Mouse (Mus musculus) ovary, postnatal 36 days (tissue): ENCODE measurements around the gene Cxcr1.
"Not testable (repeated sequence)": the region's sequence is repeated elsewhere in the genome, so short reads cannot be mapped to it uniquely, and the experiment has no call there.

ENCODE experiments used
- DNase-seq: peaks from one replicate; pipeline ENCODE4 v3.0.0; 2022; ENCODE audit warnings: low spot score, mixed read lengths

The Cxcr1 gene

DNA sequence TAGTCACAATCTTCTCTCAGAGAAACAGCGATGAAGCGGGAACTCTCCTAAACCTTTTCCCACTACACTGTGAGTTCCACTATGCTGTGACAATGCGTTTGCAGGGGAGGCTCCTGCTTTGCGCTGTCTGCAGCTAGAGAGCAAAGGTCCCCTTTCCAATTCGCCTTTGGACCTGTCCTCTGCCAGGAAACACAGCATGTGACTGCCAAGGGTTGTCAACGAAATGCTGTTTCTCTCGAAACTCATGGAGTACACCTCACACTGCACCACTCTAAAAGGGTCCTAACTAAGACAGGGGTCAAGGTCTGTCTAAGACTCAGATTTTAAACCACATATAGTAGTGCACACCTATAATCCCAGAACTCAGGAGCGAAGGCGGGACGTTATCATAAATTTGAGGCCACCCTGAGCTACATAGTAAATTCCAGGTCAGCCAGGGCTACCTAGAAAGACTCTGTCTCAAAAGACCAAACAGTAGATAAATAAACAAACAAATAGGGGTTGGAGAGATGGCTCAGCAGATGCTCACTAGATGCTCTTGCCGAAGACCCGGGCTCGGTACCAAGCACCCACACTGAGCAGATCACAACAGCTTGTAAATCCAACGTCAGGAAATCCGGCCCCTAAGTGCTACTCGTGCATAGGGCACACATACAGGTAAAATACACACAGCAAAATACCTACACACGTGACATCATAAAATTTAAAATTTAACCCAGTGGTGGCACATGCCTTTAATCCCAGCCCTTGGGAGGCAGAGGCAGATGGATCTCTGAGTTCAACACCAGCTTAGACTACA, 2.4 kb upstream of the Cxcr1 start:
- DNase-seq: no peak

DNA sequence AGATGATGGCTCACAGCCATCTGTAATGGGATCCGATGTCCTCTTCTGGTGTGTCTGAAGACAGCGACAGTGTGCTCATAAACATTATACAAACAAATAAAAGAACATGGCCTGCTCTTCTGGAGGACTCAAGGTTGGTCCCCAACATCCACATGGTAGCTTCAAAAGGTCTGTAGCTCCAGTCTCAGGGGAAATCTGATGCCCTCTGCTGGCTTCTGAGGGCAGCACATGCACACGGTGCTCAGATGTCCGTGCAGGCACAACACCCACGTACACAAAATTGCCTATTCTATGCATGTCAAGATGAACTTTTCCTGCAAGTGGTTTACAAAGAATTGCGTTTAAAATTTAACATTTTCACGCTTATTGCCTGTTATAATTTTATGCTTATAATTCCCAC, 1.5 kb upstream of the Cxcr1 start:
- DNase-seq: no peak

DNA sequence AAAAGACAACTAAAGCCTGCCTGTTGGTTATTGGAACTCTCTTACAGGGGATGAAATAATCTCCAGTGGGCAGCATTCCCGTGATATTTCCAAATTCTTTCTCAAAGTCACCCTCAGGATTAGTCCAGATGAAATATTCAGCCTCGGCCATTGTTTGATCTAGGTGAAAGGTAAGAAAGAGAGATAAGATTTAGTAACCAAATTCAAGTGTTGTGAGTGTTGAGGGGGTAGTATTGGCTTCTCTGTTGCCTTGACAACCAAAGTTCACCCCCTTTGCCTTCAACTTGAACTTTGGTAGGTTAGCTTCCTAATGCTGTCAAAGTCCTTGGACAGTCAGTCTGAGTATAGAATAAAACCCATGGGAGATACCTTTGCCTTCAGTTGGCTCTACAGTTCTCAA, 1.7 kb downstream of the Cxcr1 start:
- no peak for DNase-seq

DNA sequence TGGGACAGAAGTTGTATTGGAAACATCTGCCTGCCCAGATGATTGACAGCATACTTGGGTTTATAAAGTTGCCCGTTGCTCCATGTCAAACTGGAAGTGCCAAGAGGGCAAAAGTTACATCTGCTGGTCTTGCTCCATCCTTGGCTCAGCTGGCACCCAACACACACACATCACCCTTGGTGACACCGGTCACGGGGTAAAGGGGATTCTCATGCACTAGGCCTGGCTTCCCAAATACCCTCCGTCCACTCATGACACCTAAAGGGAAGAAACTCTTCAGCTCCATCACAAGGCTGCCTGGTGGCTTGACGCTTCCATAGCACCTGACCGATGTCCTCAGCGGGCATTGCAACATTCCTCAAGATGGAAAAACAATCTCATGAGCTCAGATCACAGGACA, 4.0 kb downstream of the Cxcr1 start:
- DNase-seq: no peak

DNA sequence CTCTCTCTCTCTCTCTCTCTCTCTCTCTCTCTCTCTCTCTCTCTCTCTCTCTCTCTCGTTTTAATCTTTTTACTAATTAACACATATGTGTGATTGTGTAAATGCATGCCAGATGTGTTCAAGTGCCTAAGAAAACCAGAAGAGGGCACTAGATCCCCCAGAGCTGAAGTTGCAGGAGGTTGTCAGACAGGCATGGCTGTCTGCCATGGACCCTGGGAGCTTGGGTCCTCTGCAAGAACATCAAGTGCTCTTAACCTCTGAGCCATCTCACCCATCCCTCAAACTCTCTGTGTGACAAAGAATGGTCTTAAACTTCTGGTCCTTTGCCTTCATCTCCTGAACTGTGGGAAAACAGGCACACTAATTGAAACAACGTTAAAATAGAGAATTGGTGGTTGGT, 11.4 kb downstream of the Cxcr1 start:
- DNase-seq: no peak

DNA sequence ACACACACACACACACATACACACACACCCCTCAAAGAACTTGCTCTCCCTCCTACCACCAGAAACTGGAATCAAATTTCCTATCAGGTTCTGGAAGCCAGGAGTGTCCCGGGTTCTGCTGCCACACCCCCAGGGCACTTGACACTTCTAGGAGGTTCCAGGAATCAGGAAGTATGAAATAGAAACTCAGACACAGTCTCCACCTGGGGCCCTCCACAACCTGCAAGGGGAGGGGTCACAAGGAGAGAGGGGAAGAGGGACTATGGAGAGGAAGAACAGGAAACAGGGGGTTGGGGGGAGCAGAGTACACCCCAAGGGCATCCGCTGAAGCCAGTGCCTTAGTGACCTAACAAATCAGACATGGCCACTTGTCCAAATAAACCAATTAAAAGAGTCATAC, 13.0 kb downstream of the Cxcr1 start:
- DNase-seq: no peak

DNA sequence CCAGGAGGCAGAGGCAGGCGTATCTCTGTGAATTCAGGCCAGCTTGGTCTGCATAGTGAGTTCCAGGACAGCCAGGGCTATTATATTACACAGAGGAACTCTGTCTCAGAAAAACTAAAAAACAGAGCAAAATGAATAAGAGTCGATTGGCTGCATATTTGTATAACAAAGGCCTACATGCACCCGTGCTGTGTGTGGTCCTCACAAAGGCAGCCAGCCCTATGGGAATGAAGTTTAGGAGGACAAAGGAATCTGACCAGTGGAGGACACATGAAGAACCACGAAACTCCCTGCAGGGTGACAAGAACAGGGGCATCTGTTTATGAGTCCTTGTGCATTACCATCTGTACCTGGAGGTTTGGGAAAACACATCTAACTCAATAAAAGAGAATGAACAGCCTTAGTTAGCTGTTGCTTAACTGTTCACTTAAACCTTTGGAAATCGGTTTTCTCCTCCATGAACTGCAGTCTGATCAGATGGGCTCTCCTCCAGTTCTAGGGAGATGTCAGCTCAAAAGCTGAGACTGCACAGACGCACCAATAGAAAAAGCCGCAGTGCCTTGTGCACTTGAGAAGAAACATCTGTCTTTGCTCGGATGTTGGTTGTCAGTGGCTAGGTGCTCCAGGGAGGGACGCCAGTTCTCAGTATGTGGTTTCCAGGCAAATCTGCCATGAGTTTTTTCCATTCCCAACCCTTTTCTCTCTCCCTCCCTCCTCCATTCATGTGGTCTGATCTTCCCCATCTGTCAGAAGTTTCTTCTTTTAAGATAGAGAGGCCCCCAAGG, 14.6 kb downstream of the Cxcr1 start:
- no peak for DNase-seq

DNA sequence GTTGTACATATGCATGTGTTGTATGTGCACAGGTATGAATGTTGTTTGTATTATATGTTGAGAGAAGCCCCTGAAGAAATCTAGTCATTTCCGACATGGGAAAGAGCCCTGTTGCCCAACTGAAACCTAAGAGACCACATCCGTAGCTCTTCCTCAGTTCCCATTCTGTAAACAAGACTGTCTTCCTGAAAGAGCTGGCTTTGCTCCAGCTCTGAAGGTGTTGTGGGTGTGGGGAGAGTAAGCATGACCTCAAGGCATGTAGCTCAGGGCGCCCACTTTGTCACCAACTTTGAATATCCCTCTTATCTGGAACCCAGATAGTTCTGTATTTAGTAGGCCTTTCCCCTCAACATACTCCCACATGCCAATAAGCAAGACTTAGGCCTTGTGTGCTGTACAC, 15.8 kb downstream of the Cxcr1 start:
- no peak for DNase-seq

DNA sequence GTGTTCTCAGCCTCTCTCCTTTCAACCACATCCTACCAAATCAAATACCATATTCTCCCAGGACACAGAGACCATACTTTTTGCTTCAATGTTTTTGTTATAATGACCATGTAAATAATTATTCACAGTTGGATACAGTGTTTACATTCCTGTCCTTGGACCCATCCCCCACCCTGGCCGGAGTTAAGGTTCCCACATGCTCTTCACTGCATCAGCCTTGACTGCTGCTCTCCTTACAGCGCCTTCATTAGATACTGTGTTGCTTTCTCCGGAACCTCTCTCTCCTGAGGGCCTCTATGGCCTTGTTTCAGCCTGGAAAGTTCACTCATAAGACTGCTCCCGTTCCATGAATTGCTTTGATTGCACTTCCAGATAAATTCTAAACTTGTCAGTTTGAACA, 18.7 kb downstream of the Cxcr1 start:
- DNase-seq: no peak

DNA sequence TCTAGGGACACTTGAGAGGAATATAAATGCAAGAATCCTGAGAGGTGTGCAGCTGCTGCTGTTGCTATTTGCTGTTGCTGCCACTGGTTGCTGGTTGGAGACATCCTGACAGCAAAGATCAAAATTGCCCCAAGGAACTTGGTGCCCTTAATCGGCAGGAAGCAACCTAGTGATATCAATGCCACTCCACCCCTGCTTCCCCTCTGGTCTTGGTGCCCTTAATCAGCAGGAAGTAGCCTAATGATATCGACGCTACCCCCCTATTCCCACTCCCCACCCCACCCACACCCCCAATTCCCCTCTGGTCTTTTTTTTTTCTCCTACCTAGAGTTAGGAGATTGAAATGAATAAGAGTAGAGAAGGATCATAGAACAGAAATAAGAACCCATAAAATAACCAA, 21.7 kb downstream of the Cxcr1 start:
- DNase-seq: no peak

DNA sequence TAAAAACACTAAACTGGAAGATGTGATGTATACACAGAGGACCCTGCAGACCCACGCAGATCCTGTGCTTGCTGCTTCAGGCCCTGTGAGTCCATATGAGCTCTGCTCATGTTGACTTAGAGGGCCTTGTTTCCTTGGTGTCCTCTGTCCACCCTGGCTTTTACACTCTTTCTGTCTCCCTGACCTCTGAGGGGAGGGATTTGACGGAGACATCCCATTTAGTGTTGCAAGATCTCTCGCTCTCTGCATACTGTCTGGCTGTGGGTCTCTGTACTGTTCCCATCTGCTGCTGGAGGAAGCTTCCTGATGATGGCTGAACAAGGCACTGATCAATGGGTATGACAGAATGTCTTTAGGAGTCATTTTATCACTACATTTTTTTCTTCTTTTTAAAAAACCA, 24.7 kb downstream of the Cxcr1 start:
- DNase-seq: no peak

DNA sequence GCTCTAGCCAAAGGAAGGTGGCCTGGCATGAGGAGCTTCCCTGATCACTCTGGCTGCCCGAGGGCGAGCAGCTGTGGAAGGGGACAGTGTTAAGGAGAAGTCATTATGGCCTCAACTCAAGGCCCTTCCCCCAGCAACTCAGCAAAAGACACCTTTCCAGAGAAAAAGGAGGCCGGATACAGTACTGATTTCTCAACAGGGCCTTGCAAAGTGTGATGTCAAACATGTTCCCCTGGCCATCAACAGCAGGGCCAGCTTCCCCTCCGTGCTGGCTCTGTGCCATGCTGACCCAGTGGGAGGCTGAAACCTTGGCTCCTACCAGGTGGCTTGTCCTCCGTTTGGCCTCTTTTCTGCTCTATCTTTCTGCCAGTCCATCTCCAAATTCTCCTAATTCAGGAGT, 27.3 kb downstream of the Cxcr1 start:
- no peak for DNase-seq

DNA sequence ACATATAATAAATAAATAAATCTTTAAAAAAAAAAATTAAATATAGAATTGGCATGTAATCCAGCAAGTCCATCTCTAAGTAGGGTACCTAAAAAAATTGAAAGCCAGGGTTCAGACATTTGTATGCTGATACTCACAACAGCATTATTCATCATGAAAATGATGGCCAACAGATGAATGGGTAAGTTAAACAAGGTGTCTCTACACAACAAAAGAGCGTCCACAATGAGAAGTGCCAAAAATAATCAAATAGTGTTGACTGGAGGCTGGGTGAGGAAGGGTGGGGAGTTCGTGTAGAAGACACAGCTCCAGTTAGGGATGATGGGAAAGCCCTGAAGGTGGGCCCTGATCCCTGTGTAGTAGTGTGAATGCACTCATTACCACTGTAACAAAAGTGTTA, 34.4 kb downstream of the Cxcr1 start:
- no peak for DNase-seq

DNA sequence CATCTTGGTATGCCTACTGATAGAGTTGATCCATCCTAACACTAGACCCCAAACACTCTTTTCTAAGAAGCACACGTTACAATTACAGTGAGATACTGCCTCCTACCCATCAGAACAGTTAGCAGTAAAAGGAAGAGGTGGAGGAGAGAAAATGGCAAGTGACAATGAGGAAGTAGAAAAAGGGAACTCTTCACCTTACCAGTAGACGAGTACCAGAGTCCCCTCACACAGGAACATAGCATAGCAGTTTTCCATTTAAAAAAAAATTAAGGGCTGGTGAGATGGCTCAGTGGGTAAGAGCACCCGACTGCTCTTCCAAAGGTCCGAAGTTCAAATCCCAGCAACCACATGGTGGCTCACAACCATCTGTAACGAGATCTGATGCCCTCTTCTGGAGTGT, 34.8 kb downstream of the Cxcr1 start:
- not testable (repeated sequence) for DNase-seq

DNA sequence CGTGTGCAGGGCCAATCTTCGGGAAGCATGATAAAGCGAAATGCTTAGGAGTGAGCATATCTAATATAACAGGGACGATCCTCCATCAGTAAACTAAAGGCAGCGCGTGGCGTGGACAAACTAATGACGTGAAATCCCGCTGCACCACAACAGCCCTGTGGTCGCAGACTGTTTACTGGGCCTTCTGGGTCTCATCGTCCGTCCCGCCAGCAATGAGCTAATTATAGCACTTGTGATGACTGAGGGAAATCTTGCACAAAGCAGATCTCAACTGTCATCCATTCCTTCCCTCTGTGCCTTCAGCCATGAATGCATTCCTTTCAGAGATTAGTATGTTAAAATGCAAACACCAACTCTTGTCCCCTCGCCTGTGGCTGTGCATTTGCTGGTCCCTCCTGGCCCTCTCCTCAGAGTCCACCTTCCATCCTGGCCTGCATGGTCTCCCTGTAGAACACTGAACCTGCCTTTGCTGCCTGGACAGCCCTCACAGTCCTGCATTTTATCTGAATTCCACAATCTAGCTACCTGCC, 38.0 kb downstream of the Cxcr1 start:
- DNase-seq: no peak

DNA sequence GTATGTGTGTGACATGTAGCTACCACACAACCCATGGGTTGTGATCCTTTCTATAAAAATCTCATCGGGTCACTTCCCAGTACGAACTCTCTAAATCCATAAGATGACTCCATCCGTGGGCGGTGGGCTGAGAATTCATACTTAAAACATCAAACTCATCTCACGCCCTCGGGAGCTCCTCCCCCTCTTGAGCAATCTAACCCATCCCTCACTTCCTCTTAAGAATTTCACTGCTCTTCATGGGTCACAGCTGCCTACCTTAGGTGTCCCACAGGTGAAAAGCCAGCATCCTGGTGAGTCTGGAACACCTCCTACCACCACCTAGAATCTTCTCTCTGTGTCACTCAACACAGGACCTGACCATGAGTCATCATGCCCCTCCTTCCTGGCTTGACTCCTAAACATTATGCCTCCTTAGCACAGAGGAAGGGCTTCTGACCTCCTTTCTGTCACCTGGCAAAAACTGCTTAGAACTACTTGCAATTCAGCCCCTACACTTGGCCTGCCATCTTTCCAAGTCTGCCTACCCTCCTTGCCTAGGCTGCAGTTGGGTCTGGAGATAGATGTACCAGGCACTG, 38.9 kb downstream of the Cxcr1 start:
- DNase-seq: no peak

DNA sequence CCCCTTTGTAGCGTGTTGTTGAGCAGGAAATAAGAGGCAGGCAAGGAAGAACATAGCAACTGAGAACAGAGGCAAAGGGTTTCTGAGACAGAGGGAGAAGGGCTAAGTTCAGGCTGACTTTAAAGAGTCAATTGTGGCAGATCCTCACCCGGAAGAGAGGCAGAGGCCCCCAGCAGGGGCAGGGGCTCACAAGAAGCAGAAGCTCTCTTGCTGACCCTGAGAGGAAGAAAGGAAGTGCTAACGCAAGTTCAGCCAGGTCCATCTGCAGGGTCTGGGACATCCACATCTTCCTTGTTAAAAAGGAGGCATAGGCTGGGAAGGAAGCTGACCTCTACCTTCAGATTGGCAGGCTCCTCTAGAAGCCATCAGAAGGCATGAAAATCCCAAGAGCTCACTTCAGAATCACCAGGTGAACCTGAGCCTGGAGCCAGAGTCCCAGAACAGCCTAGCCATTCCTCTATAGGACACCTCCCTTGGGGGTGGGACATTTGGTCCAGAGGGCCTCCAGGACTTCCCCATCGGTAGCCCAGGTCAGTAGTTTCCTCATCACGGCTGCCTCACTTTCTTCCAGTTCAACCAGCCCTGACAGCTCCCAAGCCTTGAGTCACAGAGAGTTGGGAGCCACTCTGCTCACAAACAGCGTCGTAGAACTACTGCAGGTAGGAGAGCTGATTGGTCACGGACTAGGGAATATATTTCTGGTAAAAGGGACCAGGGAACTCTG, 40.8 kb downstream of the Cxcr1 start, which contains the start of gene Cxcr2:
Gene Cxcr2, plus strand, starts transcription at position 529 of the 724 bp plus-strand sequence.
- DNase-seq: no peak

DNA sequence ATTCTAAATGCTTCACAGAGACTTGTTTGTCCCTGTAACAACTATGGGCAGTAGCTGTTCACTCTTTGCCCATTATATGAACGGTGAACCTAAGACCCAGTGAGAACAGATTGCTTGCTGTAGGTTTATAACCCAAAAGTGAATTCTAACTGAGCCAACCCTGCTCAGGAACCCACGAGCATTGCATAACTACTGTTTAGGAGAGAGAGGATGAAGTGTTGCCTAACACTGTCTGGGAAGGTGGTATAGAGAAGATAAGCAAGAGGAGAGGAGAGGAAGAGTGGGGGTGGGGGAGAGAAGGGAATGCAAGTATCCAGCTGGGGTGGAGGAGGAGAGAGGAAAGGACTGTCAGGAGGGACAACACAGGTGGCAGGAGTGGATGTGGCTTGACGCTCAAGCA, 43.3 kb downstream of the Cxcr1 start:
- DNase-seq: no peak

DNA sequence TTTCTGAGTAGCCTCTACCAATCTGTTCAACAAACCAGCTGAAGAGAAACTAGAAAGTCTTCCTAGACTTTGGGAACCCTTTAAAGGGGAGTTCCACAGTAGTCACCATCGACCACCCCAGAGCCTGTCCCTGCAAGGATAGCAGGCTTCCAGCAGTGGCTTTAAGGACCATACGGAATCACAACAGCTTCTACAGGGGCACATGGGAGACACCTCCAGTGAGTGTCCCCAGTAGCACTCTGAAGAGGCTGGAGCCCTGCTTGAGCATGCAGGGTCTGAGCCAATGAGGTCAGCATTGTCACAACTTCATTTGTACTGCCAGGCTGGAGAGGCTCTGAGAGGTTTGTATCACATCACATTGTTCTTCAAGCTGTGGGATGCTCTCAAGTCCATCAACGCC, 44.3 kb downstream of the Cxcr1 start:
- DNase-seq: no peak

DNA sequence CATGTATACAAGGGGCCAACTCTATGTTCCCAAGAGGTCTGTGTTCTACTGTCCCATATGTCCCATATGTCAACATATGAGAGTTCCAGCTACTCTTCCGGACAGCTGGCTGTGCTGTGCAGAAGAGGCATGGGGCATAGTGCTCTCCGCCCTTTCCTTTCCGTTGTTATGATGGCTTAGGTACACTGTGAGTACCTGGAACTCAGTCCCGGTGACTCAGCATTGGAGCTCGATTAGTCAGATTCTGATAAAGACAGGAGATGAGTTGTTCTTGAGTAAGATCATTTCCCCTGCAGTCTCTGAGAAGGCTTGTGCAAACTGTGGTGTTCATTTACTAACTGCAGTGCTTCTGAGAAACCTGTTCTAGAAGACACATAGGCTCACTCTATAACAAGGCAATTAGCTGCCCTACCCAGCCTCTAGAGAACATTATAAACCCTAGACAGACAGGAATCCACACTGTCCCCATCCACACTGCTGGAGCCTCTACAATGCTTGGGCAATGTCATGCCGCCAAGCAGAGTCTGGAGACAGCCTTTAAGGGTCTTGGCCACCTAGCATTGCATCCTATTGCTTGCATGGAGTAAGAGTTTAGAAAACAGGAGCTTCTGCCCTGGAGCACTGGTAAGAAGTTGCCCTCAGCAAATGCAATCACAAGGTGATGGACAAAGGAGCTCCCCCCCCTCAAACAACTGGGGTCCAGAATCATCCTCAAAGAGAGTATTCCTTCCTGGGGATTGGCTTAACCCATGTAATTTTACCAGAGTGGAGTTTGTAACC, 45.1 kb downstream of the Cxcr1 start:
- no peak for DNase-seq
